Mouse (Mus musculus) left cerebral cortex, adult 11 months (tissue): Measurements from ENCODE around the gene A730049H05Rik.

Source experiments
- DNase-seq: peaks from one replicate; pipeline ENCODE4 v3.0.0; 2022; ENCODE audit warnings: low spot score

Gene A730049H05Rik

DNA sequence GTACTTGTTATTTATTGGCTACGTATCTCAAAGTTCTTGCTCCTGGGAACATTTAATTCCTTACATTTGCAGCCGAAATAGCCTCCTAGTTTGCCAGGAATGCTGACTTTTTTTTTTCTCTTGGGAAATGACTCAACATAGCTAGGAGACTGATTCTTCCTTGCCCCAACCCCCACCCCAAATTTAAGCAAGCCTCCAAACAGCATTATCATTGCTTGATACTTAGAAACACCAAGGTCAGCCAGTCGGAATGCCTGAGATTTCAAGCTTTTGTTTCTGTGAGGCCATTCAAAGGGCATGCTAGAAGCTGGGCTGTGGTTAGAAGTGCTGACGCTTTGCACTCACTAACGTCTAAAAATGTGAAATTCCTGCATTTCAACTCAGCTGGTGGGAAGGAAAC, 11.1 kb downstream of the A730049H05Rik start:
- no peak for DNase-seq

GRCm38 (mm10) chr6:92829148-92829547, 12.9 kb downstream of the A730049H05Rik start:
- DNase-seq: no peak

DNA sequence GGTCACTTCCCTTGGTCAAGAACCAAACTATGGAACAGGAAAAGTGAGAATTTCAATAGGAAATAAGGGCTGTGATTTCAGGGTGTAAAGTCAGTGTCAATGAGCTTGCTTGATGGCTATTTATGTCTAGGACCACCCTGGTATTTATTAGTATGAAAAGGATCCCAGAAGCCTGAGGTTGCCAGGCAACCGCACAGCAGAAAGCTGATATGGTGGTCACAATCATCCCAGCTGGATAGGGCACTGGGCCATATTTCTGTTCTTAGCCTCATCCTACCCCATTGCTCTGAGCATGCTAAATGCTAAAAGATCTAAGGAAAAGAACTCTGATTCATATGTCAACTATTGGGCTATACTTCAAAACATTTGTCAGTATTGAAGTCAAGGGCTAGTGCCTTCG, 14.8 kb downstream of the A730049H05Rik start:
- DNase-seq: no peak

DNA sequence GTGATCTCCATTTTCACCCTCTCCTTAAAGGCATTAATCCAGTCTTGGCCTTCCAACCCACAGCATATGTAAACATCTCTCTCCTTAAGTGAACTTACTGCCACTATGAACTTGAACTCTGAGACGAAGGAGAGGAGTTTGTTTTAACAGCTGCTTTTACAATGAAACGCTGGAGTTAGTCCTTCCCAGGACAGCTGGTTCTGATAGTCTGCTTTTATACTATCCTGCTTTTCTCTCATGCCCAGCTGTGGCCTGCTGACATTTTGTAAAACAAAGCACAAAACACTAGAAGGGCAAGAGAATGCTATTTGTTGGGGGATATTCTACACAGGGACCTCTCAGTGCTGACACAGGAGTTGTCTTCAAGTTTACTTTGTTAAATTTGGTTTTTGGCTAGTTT, 25.7 kb downstream of the A730049H05Rik start:
- DNase-seq: no peak

DNA sequence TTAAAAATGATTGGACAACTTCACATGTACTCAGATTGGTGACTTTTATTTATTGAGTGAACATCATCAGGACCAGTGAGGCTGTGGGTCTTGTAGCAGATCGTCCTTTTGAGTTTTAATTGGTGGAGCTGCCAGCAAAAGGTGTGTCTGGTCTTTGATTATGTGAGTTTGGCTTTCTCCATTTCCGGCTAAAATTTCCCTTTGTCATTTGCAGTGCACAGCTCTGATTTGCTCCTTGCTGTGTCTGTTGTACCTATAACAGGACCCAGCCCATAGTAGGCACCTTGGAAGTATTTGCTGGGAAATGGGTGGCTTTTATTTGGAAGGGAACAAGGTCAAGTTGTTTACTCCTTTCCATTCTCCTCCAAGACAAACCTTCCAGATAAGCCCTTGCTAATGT, 27.2 kb downstream of the A730049H05Rik start:
- DNase-seq: no peak

GRCm38 (mm10) chr6:92845898-92846297, 29.6 kb downstream of the A730049H05Rik start:
- no peak for DNase-seq

DNA sequence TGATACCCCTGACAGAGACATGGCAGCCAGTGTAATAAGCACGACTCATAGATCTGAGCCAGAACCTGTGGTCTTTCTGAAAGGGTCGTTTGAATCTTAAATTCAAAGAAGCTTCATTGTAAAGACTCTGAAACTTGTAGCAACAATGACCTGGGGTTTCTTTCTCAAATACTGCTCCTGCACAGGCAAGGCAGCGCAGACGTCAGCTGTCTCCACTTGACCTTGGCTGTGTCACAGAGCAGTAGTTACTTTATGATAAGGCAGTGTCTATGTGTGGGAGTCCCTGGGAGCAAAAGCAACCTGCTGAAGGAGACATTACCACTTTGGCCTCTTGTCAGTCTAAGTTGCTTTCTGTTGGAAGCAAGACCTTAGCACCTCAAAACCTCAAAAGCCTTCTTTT, 30.3 kb downstream of the A730049H05Rik start:
- DNase-seq: no peak

DNA sequence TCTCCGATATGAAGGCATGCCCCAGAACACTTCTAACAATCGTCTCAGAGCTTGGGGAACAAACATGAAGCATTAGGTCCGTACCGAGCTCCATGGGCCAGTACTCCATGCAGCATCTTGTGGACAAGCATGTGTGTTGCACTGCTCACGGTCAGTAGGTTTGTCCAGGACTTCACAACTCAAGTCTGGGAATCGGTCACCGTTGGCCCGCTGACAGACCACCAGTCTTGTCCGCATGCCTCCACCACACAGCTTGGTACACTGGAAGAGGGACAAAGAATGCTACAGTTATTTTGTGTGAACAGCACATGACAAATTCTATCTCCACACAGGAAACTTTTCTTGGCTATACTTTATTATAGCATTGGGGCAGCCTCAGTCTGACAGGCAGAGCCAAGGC, 32.9 kb downstream of the A730049H05Rik start:
- DNase-seq: no peak

GRCm38 (mm10) chr6:92850250-92850649, 34.0 kb downstream of the A730049H05Rik start:
- DNase-seq: peak; percentile 51

GRCm38 (mm10) chr6:92854873-92855272, 38.6 kb downstream of the A730049H05Rik start:
- DNase-seq: no peak

DNA sequence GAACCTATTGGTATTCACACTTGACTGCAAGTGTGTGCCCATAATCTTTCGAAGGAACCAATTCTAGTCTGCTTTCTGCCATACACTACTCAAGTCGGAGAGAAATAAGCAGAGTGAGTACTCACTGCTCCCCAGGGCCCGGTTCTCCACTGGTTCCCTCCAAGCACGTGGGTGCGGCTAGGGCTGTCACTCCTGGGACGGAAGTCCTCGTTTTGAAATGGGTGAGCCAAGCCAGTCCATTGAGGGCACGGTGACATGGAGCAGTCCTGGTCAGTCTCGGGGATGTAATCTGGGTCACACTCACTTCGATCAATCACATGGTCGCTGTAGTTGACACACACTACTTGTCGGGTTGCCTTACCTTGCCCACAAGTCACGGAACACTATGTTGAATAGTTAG, 41.5 kb downstream of the A730049H05Rik start:
- DNase-seq: no peak

DNA sequence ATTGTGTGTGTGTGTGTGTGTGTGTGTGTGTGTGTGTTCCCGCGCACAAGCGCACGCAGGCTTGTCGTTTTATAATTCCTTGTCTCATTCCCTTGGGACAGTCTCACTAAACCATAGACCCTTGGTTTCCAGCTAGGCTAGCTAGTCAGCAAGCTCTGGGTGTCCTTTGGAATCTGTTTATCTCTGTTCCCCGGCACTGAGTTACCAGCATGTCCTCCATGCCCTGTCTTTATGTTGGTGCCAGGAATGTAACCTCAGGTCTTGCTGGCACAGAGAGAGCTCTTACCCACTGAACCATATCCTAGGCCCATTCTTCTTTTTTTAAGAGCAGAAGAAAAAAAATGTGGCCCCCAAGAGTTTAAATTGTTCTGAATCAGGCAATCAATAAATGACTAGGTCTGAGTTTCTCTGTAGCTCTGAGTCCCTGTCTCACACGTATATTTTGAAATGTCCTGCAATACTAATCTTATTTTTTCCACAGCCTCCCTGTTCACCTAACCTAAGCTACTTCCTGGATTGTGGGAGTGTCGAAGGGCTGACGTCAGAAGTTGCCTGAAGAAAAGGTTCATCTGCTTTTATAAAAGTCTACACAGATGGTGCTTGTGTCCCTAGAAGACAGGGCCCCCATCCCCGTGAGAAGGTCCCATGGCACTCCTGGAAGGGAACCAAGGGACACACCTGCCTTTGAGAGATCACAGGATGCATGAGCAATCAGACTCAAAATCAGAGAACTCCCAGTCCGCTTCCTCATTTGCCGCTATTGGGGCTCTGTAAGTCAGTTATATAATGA, 42.6 kb downstream of the A730049H05Rik start:
- DNase-seq: no peak

DNA sequence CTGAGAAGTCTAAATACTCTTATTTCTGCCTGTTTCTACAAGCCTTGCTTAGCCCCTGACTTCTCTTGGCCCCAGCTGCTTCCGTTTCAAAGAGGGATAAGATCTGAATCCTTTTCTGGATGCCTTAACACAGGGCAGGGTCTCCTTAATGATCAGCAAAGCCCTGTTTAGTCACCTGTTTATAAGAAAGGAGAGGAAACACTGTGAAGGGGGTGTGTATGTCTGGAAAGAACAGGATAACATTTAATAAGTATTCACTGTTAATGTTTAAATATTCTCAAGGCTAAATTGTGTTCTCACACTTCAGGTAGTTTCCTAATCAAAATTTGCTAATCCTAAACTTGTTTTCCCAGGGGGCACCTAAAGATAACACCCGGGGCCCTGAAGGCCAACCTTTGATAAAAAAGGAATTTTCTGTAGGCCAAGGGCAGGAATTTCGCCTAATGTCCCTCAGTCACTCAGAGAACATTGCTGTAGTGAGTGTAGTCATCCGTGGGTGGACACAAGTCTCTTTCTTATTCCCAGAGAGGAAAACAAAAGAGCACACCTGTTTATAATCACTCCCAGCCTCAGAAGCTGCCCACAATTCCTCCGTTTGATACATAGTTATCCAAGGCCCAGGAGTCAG, 44.1 kb downstream of the A730049H05Rik start:
- no peak for DNase-seq

DNA sequence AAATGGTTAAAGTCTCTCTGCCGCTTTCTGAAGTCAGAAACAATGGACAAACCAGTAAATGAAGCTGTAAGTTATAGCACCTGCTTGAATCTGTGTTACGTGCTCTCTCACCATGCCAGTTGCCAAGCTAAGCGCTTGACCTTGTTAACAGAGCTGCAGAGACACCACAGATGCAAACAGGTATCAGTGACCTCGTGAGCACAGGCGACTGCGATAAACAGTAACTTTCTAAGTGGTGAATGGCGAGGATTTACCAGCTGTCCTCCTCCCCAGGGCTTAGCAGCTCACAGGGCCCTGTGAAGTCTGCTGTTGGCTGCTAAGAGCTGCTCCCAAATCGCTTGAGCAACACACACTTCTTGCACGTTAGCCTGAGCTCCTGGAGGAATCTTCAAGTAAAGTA, 46.3 kb downstream of the A730049H05Rik start:
- no peak for DNase-seq

GRCm38 (mm10) chr6:92869089-92869581, 52.9 kb downstream of the A730049H05Rik start, which contains the start of gene Gm15737:
Gm15737 (plus strand) TSS chr6:92869357.
- DNase-seq: peak; percentile 34

- DNase-seq: no peak
These were observed 53.4 kb downstream of the A730049H05Rik start for GRCm38 (mm10) chr6:92869582-92870219.

DNA sequence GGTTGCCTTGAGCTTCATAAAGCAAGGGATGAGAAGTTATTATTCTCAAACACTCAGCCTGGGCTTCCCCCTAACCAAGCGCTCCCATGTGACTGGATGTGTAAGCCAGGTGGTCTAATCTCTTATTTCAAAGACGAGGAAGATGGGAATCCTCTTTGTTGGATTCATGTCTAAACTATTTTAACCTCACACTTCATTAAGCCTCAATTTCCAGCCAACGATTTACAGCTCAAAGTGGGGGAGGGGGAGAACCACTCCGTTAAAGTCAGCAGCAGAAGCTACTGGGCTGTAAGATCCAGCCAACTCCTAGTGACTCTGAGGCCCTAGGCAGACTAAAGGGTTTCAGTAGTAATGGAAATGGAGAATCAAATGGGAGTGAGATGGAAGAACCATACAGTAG, 55.5 kb downstream of the A730049H05Rik start:
- DNase-seq: no peak

- no peak for DNase-seq
These were observed 56.5 kb downstream of the A730049H05Rik start for GRCm38 (mm10) chr6:92872766-92873165.

DNA sequence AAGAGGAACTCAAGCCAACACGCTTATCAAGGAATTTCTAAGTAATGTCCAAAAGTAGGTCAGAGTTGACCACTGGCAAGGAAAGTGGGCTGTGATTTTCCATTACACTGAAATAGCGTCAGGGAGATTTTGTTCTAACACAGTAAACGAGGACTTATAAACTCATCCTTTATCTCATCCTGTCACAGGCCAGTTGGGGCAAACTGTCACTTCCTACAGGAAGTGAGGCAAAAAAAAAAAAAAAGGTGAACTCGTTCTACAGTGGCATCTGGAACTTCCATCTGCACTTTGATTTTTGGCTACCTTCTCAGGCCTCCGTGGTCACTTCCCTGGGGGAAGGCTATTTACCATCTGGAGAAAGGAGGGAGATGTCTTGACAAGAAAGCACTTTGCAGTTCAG, 58.6 kb downstream of the A730049H05Rik start:
- DNase-seq: no peak

GRCm38 (mm10) chr6:92875340-92875739, 59.1 kb downstream of the A730049H05Rik start:
- DNase-seq: no peak

DNA sequence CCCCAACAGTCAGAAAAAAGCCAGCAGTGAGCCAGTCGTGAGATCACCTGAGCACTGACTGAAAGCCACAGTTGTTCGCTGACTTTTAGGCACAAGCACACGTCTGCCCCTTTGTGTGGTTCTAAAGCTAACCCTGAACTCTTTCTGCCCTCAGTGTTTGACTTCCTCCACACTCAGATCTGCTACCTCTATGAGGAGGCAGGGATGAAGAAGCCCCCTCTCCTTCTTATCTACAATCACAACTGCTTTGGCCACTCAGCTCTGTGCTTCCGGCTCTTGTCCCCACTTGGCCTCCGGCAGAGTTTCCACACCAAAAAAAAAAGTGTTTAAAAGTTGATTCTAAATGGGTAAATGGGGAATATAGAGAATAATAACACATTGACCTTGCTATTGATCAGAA, 59.8 kb downstream of the A730049H05Rik start:
- no peak for DNase-seq

GRCm38 (mm10) chr6:92877236-92877635, 61.0 kb downstream of the A730049H05Rik start:
- DNase-seq: no peak

DNA sequence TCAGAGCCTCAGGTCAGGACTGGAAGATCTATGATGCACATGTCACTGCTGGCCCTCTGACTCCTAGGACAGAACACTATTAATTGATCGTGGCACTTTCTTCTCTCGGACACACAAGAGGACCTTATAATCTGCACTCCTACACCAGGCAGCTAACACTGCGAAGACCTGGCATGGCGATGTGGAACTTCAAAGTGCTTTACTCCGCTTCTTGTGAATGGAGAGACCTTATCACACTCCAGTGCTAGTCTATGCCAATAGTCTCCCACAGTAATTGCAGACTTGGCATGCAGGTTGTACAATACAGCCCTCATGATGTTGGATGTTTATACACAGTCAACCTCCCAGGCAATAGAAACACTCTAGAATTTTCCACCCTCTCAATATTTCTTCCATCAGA, 62.5 kb downstream of the A730049H05Rik start:
- no peak for DNase-seq
